Mouse (Mus musculus) neural tube, embryonic 14.5 days (tissue): Measurements from ENCODE around the gene Supt20. TPM values are rescaled to one million over a fixed set of nuclear protein-coding genes. Genes with fewer than 3 reads are reported as not detected.

ENCODE experiments used
- ATAC-seq: fragments of 200-750 bp; cut with Nextera tagmentation; 2 replicates; pipeline ENCODE4 v1.8.0; 2017; ENCODE audit warnings: low read depth, mild to moderate bottlenecking, moderate TSS enrichment, moderate library complexity
- H3K27ac ChIP-seq: fragments of 300-500 bp; sonication (generic); 2 replicates; pipeline ENCODE4 v1.5.1; 2014; ENCODE audit warnings: low read depth, mild to moderate bottlenecking, control low read depth, low read length, moderate library complexity, mixed read lengths
- H3K27me3 ChIP-seq: fragments of 300-500 bp; sonication (generic); 2 replicates; pipeline ENCODE4 v1.6.1; 2014; ENCODE audit warnings: low read length; ENCODE audit not compliant: control insufficient read depth, insufficient read depth
- H3K36me3 ChIP-seq: fragments of 300-500 bp; sonication (generic); 2 replicates; pipeline ENCODE4 v1.6.1; 2014; ENCODE audit warnings: low read length, mixed read lengths; ENCODE audit not compliant: control insufficient read depth, insufficient read depth
- H3K4me1 ChIP-seq: fragments of 300-500 bp; sonication (generic); 2 replicates; pipeline ENCODE4 v1.6.1; 2014; ENCODE audit warnings: low read length; ENCODE audit not compliant: control insufficient read depth, insufficient read depth
- H3K4me2 ChIP-seq: fragments of 300-500 bp; sonication (generic); 2 replicates; pipeline ENCODE4 v1.6.1; 2014; ENCODE audit warnings: mild to moderate bottlenecking, low read depth, low read length, control low read depth
- H3K4me3 ChIP-seq: fragments of 300-500 bp; sonication (generic); 2 replicates; pipeline ENCODE4 v1.5.1; 2014; ENCODE audit warnings: low read depth, low read length, control low read depth, mixed read lengths
- H3K9ac ChIP-seq: fragments of 300-500 bp; sonication (generic); replicated peaks from 2 replicates; pipeline ENCODE4 v1.6.1; 2014; ENCODE audit warnings: low read depth, mild to moderate bottlenecking, control low read depth, low read length, mixed read lengths
- H3K9me3 ChIP-seq: fragments of 300-500 bp; sonication (generic); 2 replicates; pipeline ENCODE4 v1.6.1; 2016; ENCODE audit warnings: low read length; ENCODE audit not compliant: control insufficient read depth
- WGBS: fragments of 180-500 bp; shearing (Covaris S2); extraction: QIAGEN DNeasy Blood & Tissue Kit; methylation state at CpG from one replicate; pipeline ENCODE4 v1.1.7; 2014; 5-methylcytosine and 5-hydroxymethylcytosine counted together
- polyA plus RNA-seq: library from polyadenylated mRNA; unstranded; fragments of >200 nt; fragmentation: Nextera tagmentation; extraction: Ambion mirVana; gene quantifications from 2 replicates; pipeline ENCODE4 v1.2.1, GENCODE M21; 2014

Supt20 gene
- polyA plus RNA-seq, 1 experiment from 2014 or later, result 92.3 TPM

DNA sequence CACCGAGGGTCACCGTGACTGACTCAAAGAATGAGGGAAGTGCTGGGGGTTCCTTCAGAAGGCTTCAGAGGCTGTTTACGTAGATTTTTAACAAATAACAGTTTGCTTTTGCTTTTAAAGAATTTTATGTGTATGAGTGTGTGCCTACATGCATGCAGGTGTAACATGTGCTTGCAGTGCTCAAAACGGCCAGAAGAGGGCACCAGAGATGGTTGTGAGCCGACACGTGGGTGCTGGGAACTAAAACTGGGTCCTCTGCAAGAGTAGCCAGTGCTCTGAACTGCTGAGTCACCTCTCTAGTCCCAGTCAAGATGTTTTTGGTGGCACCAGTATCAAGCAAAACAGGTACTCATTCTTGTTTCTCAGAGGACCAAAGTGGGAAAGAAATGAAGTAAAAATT, 81.0 kb downstream of the Supt20 start:
- Histone ChIP-seq H3K9me3 (no peaks in the 10 kb centered on the region), H3K4me1 (no peaks in the 10 kb centered on the region), H3K4me3 (no peak overlapping the region), H3K4me2 (no peak overlapping the region), H3K27ac (no peak overlapping the region), H3K36me3 (no peaks in the 10 kb centered on the region), H3K27me3 (no peaks in the 10 kb centered on the region), H3K9ac (no peak overlapping the region)
- 84% methylated on average over 6 of the region's 6 CpGs for WGBS
- ATAC-seq, result no peak

DNA sequence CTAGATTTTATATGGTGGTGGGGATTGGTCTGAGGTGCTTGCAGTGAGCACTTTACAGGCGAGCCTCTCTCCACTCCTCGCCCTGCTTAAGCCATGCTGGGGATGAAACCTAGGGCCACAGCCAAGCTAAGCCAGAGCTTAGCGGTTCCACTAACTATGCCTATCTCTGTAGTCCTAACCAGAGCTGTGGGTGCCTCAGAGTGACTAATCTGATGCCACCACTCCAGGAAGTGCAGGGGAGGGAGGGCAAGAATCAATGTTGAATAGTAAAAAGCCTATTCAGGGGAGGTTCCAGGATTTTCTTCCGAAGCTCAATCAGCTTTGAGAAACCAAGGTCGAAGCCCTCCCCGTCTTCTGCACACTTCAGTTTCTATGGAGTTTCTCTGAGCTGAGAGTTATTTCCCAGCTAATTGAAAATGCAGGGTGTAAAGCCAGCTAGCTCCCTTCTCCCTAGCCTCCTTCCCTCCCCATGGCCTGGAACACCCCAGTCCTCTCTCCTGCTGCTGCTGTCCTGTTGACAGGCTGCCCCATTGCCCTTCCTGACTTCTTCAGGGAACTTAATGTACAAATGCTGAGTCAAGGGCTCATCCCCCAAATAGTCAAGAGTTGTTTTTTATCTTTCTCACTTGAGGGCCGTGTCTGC, 83.5 kb downstream of the Supt20 start:
- WGBS, result 75% methylated on average over 7 of the region's 7 CpGs
- Histone ChIP-seq H3K4me2 (no peak overlapping the region), H3K9me3 (no peaks in the 10 kb centered on the region), H3K36me3 (no peaks in the 10 kb centered on the region), H3K9ac (no peak overlapping the region), H3K27me3 (no peaks in the 10 kb centered on the region), H3K4me3 (no peak overlapping the region), H3K27ac (no peak overlapping the region), H3K4me1 (no peaks in the 10 kb centered on the region)
- ATAC-seq, result no peak

Other genes with a start within 250 kb of the Supt20 start
- gene Gm21958, start 21.5 kb downstream of the Supt20 start, polyA plus RNA-seq, result 1.3 and 3.5 TPM in 2 replicates
- 72.0 and 77.7 TPM in 2 replicates for gene Exosc8, start 42.6 kb downstream of the Supt20 start, polyA plus RNA-seq
- 50.9 and 51.9 TPM in 2 replicates for gene Alg5, start 42.7 kb downstream of the Supt20 start, polyA plus RNA-seq
- gene Smad9, start 62.8 kb downstream of the Supt20 start, polyA plus RNA-seq, result 0.98 and 1.2 TPM in 2 replicates
- gene Rfxap, start 115.0 kb downstream of the Supt20 start, polyA plus RNA-seq, result 46.8 and 62.8 TPM in 2 replicates
- 1.3 and 1.5 TPM in 2 replicates for gene Sertm1, start 223.1 kb downstream of the Supt20 start, polyA plus RNA-seq